16 mouse cellular contexts compared by ENCODE assay signal in the genomic region with DNA sequence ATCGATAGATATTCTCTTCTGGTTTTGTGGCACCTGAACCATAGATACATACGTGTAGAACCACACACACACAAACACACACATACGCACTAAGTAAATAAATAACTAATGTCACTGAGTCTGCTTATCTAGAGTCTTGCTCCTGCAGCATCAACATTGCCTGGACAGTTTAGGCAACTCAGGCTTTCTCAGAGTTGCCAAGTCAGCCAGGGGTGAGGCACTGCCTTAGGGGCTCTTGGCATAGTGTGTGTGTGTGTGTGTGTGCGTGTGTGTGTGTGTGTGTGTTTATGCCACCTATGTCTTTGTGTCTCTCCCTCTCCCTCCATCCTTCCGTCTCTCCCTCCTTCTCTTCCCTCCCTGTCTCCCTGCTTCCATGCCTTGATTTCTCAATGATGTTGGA.
"Had no signal": no experiment of that assay in that cellular context is flagged by ENCODE, and none has a peak within 500 bp of the region (broad histone marks: within the 10 kb centered on the region; RNA-seq: fewer than 3 reads in every experiment).

No protein-coding gene starts in this region.

- H3K4me2 ChIP-seq: lung, embryonic 14.5 days; midbrain, embryonic 12.5 days; neural tube, embryonic 12.5 days had no signal

- H3K27ac ChIP-seq: midbrain, embryonic 10.5 days; midbrain, embryonic 12.5 days; neural tube, embryonic 12.5 days had no signal

- H3K9me3 ChIP-seq: midbrain, embryonic 10.5 days; midbrain, embryonic 12.5 days; neural tube, embryonic 12.5 days had no signal

- H3K4me3 ChIP-seq: midbrain, embryonic 10.5 days; midbrain, embryonic 12.5 days; neural tube, embryonic 12.5 days had no signal

- H3K9ac ChIP-seq: lung, embryonic 14.5 days; midbrain, embryonic 12.5 days; neural tube, embryonic 12.5 days had no signal

- DNase-seq: lung, adult 18-20 months; lung, embryonic 14.5 days; lung, postnatal 10 days; lung, postnatal 4 days; midbrain, embryonic 14.5 days; retina, postnatal 1 day; right cerebral cortex, adult 18-20 months; right cerebral cortex, postnatal 25 days; right cerebral cortex, postnatal 4 days; spleen, adult 18-20 months; thymus, adult 18-20 months; thymus, postnatal 14 days; thymus, postnatal 36 days had no signal

- H3K4me1 ChIP-seq: midbrain, embryonic 10.5 days; neural tube, embryonic 12.5 days had no signal

- H3K27me3 ChIP-seq: midbrain, embryonic 12.5 days; neural tube, embryonic 12.5 days had no signal
